Mouse (Mus musculus) CD8-positive naive resting alpha-beta T cell, adult 57 days (primary cell): ENCODE results near the gene BC005624. TPM values are rescaled to one million over a fixed set of nuclear protein-coding genes. Genes with fewer than 3 reads are reported as not detected.

Experiments
- total RNA-seq: library from RNA; stranded (reverse); gene quantifications from one replicate; pipeline ENCODE4 v1.2.4, GENCODE M21; 2023

The BC005624 gene
- 85.3 TPM for total RNA-seq

DNA sequence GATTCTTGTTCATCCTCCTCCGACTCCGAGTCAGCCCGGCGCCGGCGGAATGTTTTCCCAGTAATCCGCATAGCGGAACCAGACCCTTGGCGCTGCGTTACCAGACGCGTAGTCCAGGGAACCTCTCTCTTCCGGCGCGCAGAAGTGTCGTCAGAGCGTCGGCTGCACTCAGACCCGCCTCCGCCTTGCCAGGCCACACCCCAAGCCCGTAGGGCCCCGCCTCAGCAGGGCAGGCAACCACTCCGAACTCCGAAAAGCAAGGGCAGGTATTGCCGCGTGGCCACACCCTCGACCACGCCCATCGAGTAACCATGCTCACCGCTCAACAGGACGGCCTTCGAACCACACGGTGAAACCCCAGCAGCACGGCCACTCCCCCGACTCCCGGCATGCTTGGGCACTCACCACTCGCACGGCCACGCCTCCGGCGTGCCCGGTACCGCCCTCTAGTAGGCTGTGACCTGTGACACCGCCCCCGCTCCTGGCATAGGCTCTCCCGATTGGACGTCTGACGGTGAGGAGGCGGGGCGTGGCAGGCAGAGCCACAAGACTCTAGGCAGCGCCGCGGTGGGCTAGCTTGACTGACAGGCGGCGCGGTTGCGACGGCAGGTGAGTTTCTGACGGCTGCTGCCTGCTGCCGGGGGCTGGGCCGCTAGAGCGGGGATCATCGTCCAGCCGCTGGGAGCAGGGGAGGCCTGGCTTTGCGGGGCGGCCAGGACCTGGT is at the start of gene BC005624, which contains the start of gene Usp20:
Gene BC005624 (minus strand): TSS at position 412 of the 724 bp plus-strand sequence.
Gene Usp20 (plus strand): TSS at position 490 of the 724 bp plus-strand sequence.

DNA sequence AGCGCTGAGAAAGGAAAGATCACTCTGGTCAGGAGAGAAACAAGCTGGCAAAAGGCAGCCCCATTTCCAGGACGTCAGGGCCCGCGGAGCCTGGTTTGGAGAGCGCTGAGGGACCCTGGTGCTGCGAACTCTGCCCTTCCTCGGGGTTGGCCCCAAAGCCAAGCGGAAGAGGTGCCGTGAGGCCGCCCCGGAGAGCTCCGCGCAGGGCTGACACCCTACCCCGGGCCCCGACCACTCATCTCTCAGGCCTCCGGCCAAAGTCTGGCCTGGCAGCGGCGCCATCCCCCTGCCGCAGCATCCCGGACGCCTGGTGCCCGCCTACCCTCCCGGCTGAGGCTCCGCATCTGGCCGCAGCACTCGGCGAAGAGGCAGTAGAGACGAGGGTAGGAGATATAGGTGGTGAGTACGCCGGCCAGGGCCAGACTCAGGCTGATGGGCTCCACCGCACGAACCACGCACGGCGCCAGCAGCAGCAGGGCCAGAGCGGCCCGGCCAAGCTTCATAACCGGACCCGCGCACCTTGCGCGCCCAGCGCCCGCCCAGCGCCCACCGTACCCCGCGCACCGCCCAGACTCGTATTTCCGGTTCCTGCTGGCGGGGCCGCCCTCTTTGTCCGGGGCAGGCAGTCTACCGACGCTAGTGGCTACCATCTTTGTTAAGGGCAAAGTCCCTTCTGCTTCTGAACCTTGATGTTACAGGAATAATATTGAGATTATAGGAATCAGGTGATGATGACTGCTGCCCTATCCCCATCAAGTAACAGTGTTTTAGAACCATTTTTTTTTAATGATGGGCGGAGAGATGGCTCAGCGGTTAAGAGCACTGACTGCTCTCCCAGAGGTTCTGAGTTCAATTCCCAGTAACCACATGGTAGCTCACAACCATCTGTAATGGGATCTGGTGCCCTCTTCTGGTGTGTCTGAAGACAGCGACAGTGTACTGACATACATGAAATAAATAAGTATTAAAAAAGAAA is 14.4 kb downstream of the BC005624 start, which contains the start of gene Tor1a:
Gene Tor1a (minus strand): TSS at position 582 of the 976 bp plus-strand sequence.

DNA sequence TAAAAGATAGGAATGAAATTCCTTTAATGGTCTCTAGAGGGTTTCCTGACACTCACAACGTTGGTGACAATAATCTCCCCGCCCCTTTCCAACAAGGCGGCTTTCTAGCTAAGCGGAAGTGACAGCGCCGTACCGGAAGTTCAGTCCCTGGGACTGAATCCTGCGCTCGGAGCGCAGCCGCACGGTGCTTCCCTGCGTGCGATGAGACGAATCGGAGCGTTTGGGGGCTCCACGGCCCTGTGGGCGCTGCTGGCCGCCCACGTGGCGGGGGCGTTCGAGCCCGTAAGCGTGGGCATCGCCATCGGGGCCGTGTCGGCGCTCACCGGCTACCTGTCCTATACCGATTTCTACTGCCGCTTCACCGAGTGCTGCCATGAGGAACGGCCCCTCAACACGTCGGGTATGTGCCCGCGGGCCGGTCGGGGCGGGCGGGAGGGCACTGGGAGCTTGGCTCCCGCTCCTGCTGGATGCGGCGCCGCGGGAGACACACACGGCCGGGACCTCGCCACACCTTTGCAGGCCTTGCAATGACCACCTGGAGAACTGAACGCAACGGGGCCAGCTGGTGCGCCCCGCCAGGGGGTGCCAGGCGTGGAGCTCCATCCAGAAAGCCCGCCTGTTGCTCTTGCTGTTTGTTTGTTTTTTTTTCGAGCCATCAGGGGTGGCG is 29.0 kb downstream of the BC005624 start, which contains the start of gene Tor1b:
Gene Tor1b (plus strand): TSS at position 136 of the 667 bp plus-strand sequence.

DNA sequence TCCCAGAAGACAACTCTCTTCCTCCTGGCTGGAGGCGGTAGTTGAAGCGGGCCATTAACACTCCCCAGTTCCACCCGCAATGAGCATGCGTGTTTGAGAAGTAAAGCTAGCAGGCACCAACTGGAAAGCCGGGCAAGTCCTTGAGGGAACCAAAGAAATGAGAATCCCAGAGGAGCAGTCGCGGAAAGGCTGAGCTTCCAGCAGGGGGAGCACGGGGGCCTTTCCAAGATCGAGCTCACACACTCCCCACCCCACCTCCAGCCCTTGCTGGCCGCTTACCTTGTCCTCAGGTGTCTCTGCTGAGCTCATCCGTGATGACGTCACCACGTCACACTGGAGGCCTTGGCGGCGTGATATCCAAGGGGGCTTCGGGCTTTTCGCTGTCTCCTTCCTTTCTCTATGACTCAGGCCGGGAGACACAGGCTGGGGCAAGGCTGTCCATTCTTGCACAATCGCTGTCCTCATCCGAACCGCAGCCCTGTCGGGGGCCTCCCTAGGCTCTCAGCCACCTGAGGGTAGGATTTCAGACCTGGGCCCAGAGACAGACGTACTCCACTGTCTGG is 52.4 kb downstream of the BC005624 start, which contains the start of gene Ptges:
Gene Ptges (minus strand): TSS at position 381 of the 563 bp plus-strand sequence.

Other genes starting within 250 kb of the BC005624 start
- gene 1700001O22Rik, start 178.5 kb downstream of the BC005624 start, total RNA-seq: not detected
- gene Ntmt1, start 174.4 kb downstream of the BC005624 start, total RNA-seq: 20.0 TPM
- 47.5 TPM for gene Asb6, start 151.9 kb downstream of the BC005624 start, total RNA-seq
- gene Prrx2, start 147.2 kb downstream of the BC005624 start, total RNA-seq: not detected
- gene Ptges, start 52.3 kb downstream of the BC005624 start, total RNA-seq: not detected
- gene Tor1b, start 29.2 kb downstream of the BC005624 start, total RNA-seq: 37.3 TPM
- gene Tor1a, start 14.3 kb downstream of the BC005624 start, total RNA-seq: 38.7 TPM
- gene Usp20, start 78 bp upstream of the BC005624 start, total RNA-seq: 46.9 TPM
- 237 TPM for gene Fnbp1, start 159.8 kb upstream of the BC005624 start, total RNA-seq
- gene Gpr107, start 170.1 kb upstream of the BC005624 start, total RNA-seq: 48.2 TPM